ENCODE assay signal across 11 mouse cellular contexts in genomic region chr9:51660908-51661874, GRCm38 (mm10).
DNase-seq lines count a peak whose midpoint lies in the region; ATAC-seq and TF ChIP-seq lines count a peak whose summit lies in the region.
"Had no signal": no experiment of that assay in that cellular context is flagged by ENCODE, and none has a peak within 500 bp of the region (broad histone marks: within the 10 kb centered on the region; RNA-seq: fewer than 3 reads in every experiment).

No protein-coding gene starts in this region.

- H3K27me3 ChIP-seq in lung, embryonic 14.5 days (ENCODE audit: insufficient read depth, low read length): no peaks in the 10 kb centered on the region
- H3K27me3 ChIP-seq in limb, embryonic 10.5 days (ENCODE audit: low read depth, poor library complexity, severe bottlenecking): no peaks in the 10 kb centered on the region
- H3K27me3 ChIP-seq: midbrain, embryonic 12.5 days; Patski had no signal

- H3K36me3 ChIP-seq in lung, embryonic 14.5 days (ENCODE audit: insufficient read depth): no peaks in the 10 kb centered on the region
- no peaks in the 10 kb centered on the region for H3K36me3 ChIP-seq in limb, embryonic 10.5 days
- H3K36me3 ChIP-seq: midbrain, embryonic 12.5 days had no signal

- H3K27ac ChIP-seq in lung, embryonic 14.5 days (ENCODE audit: low read depth): no peak overlapping the region
- H3K27ac ChIP-seq in gastrocnemius, adult 2 months: peak overlapping the region; percentile 35; the same call in 1 of the 2 replicates
- no peak overlapping the region for H3K27ac ChIP-seq in limb, embryonic 10.5 days
- H3K27ac ChIP-seq: midbrain, embryonic 12.5 days had no signal

- 0 out of 2 replicates have a peak, but pooled peaks cover 5% of the 10 kb centered on the region for H3K4me1 ChIP-seq in lung, embryonic 14.5 days (ENCODE audit: insufficient read depth)
- H3K4me1 ChIP-seq in limb, embryonic 10.5 days: 0 out of 2 replicates have a peak, but pooled peaks cover 8% of the 10 kb centered on the region
- H3K4me1 ChIP-seq: midbrain, embryonic 12.5 days had no signal

- intact Hi-C loops in gastrocnemius, adult 2 months (cut with DNase I): no loop called here

- no peak overlapping the region for H3K4me2 ChIP-seq in lung, embryonic 14.5 days
- H3K4me2 ChIP-seq: midbrain, embryonic 12.5 days had no signal

- WGBS in lung, embryonic 14.5 days: 50% methylated on average over 7 of the region's 7 CpGs
- 80% methylated on average over 7 of the region's 7 CpGs for WGBS in limb, embryonic 10.5 days

- no peak for TF ChIP-seq CTCF in lung, embryonic 14.5 days (IDR thresholded peaks at IDR 0.05; ENCODE audit: low read depth)
- no peak for TF ChIP-seq CTCF in gastrocnemius, adult 2 months (IDR thresholded peaks at IDR 0.05)

- H3K9me3 ChIP-seq in lung, embryonic 14.5 days (ENCODE audit: low read depth, low read length): no peaks in the 10 kb centered on the region
- H3K9me3 ChIP-seq in limb, embryonic 10.5 days (replicated peaks): no peaks in the 10 kb centered on the region
- H3K9me3 ChIP-seq: midbrain, embryonic 12.5 days had no signal

- H3K9ac ChIP-seq in lung, embryonic 14.5 days: no peak overlapping the region
- H3K9ac ChIP-seq: midbrain, embryonic 12.5 days had no signal

- peak; percentile 27 to 32 for DNase-seq in cerebellum, postnatal 10 days
- no peak for DNase-seq in cerebellum, postnatal 14 days
- peak; percentile 84 for DNase-seq in lung, embryonic 14.5 days
- DNase-seq in lung, postnatal 36 days: no peak
- DNase-seq in gastrocnemius, adult 2 months: peak; percentile 71
- DNase-seq in lung, postnatal 10 days: peak; percentile 24
- DNase-seq in limb, embryonic 10.5 days (ENCODE audit: low spot score): no peak

- ATAC-seq in lung, embryonic 14.5 days (ENCODE audit: insufficient read depth): peak; percentile 87
- ATAC-seq in megakaryocyte-erythroid progenitor cell, adult 5-6 weeks (replicated peaks; ENCODE audit: low FRiP score, low TSS enrichment, poor library complexity, severe bottlenecking): no peak
- ATAC-seq: Patski had no signal

- no peak overlapping the region for H3K4me3 ChIP-seq in lung, embryonic 14.5 days (ENCODE audit: low read depth, low read length)
- no peak overlapping the region for H3K4me3 ChIP-seq in gastrocnemius, adult 2 months
- H3K4me3 ChIP-seq in limb, embryonic 10.5 days: no peak overlapping the region
- H3K4me3 ChIP-seq: erythroblast, embryonic 14.5 days; midbrain, embryonic 12.5 days had no signal

Comparison
In these comparisons a context has a peak if more than half of its experiments do, and no peak if none do; other contexts are left out.
1. DNase-seq: peak in cerebellum, postnatal 10 days (2 of 2), lung, embryonic 14.5 days (single experiment), gastrocnemius, adult 2 months (single experiment) and lung, postnatal 10 days (single experiment); none in cerebellum, postnatal 14 days (0 of 2), lung, postnatal 36 days (single experiment) and limb, embryonic 10.5 days (single experiment).